Mouse (Mus musculus): ENCODE data around the gene Hap1. TPM values are rescaled to one million over a fixed set of nuclear protein-coding genes. Genes with fewer than 3 reads are reported as not detected.
"Not testable (repeated sequence)": the region's sequence is repeated elsewhere in the genome, so short reads cannot be mapped to it uniquely, and the experiment has no call there.

Hap1 gene
- polyA plus RNA-seq, 1 experiment from 2014 or later: 6.3 TPM

DNA sequence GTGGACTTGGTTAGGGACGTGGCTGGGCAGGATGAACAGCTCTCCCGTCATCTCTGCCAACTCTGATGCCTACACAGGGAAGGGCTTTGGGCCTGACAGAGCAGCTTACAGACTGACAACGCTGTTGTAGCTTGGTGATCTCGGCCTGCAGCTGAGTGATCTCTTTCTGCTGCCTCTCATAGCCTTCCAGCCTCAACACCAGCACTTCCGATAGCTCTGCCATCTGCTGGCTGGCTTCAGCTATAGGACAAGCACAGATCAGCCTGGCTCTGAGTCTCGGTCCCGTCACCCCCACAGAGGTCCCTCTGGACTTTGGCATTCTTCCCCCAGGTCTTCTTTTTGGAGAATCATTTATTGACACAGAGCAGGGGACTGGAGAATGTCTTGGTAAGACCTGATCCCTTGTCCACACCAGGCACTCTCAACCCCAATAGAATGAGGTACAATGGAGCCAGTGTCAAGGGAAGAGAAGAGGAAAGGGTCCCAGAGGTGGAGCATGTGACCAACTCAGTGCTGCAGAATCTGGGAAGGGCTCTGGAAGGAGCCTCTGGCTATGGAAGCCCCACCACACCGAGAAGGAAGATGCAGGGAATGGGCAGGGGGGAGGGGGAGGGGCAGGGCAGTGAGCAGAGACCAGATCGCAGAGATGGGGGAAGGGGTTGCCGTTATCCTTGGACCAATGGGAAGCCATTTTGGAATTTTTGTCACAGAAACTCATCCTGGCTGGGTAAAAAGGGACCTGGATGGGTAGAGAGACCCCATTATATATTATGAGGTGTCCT is 3.7 kb downstream of the Hap1 start:
- Histone ChIP-seq H3K4me1 (ENCODE audit: control insufficient read depth, insufficient read depth, low read length) (0 out of 2 replicates have a peak, but pooled peaks cover 8% of the 10 kb centered on the region), H3K27ac (ENCODE audit: low read depth, low read length) (no peak overlapping the region), H3K36me3 (ENCODE audit: control insufficient read depth, insufficient read depth, low read length) (no peaks in the 10 kb centered on the region), H3K9ac (ENCODE audit: low read depth, low read length) (0 out of 2 replicates have a peak overlapping the region, but pooled peaks have one; percentile 12), H3K27me3 (ENCODE audit: control insufficient read depth, insufficient read depth, low read length) (peaks cover 43% of the 10 kb centered on the region), H3K4me2 (replicated peaks; ENCODE audit: low read depth, low read length) (no peak overlapping the region), H3K9me3 (ENCODE audit: control insufficient read depth, low read length) (no peaks in the 10 kb centered on the region), H3K4me3 (ENCODE audit: low read length) (no peak overlapping the region)
- ATAC-seq (ENCODE audit: low FRiP score, low TSS enrichment): no peak
- 39% methylated on average over 10 of the region's 10 CpGs for WGBS

DNA sequence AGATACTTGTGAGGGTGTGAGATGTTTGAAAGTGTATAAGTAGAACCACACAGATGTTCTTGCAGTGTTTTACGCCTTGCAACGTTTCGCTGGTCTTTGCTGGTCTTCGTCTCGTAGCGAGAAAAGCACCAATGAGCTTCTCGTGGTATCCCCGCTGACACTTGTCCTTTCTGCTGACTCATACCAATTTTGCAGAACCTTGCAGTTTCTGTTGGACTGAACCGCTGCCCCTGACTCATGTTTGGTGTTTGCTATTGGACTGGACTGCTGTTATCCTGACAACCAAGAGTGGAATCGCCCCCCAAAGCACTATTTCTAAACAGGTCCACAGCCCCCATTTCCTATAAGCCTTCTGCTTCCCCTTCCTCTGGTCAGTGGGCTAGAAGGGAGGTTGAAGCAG is 11.7 kb downstream of the Hap1 start:
- Histone ChIP-seq H3K4me2 (replicated peaks; ENCODE audit: low read depth, low read length) (no peak overlapping the region), H3K27me3 (ENCODE audit: control insufficient read depth, insufficient read depth, low read length) (no peaks in the 10 kb centered on the region), H3K4me1 (ENCODE audit: control insufficient read depth, insufficient read depth, low read length) (no peaks in the 10 kb centered on the region), H3K4me3 (ENCODE audit: low read length) (no peak overlapping the region), H3K36me3 (ENCODE audit: control insufficient read depth, insufficient read depth, low read length) (no peaks in the 10 kb centered on the region), H3K27ac (ENCODE audit: low read depth, low read length) (no peak overlapping the region), H3K9ac (ENCODE audit: low read depth, low read length) (no peak overlapping the region), H3K9me3 (ENCODE audit: control insufficient read depth, low read length) (no peaks in the 10 kb centered on the region)
- WGBS: 93% methylated on average over 10 of the region's 10 CpGs
- ATAC-seq (ENCODE audit: low FRiP score, low TSS enrichment): no peak

- Histone ChIP-seq H3K4me3 (ENCODE audit: low read length) (no peak overlapping the region), H3K36me3 (ENCODE audit: control insufficient read depth, insufficient read depth, low read length) (no peaks in the 10 kb centered on the region), H3K27ac (ENCODE audit: low read depth, low read length) (no peak overlapping the region), H3K9ac (ENCODE audit: low read depth, low read length) (no peak overlapping the region), H3K4me1 (ENCODE audit: control insufficient read depth, insufficient read depth, low read length) (no peaks in the 10 kb centered on the region), H3K4me2 (replicated peaks; ENCODE audit: low read depth, low read length) (no peak overlapping the region), H3K9me3 (ENCODE audit: control insufficient read depth, low read length) (no peaks in the 10 kb centered on the region), H3K27me3 (ENCODE audit: control insufficient read depth, insufficient read depth, low read length) (no peaks in the 10 kb centered on the region)
- 53% methylated on average over 3 of the region's 3 CpGs for WGBS
- peak; percentile 52; the same call in 1 of the 2 replicates for ATAC-seq (ENCODE audit: low FRiP score, low TSS enrichment)
Measured at GRCm38 (mm10) chr11:100335731-100336130, 20.2 kb downstream of the Hap1 start.

DNA sequence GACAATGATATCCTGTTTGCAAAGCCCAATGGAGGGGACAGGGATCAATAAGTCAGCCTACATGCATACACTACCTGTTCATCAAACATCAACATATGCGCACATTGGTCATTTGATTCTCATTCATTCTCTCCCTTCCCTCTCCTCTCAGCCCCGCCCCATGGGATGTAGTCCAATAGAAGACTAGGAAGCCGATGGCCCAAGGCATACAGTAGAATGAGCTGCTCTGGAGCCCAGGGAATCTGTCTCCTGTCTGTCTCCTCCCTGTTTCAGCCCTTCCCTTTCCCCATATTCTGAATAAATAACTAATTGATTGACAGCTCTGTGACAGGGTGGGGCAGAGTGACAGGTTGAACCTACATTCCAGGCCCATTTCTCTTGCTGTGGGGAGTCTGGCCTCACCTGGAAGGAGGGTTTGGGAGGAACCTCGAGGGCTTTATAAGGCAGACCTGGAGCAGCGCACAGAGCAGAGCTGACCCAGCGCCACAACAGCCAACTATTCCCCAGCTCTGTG is 21.9 kb downstream of the Hap1 start, which contains the start of gene Gast:
Gene Gast (plus strand): TSS at position 464 of the 514 bp plus-strand sequence.
- no peaks in the 10 kb centered on the region for H3K9me3 ChIP-seq (ENCODE audit: control insufficient read depth, low read length)
- H3K4me3 ChIP-seq (ENCODE audit: low read length): no peak within 1 kb of the TSS
- no peak for ATAC-seq (ENCODE audit: low FRiP score, low TSS enrichment)
- no peak within 1 kb of the TSS for H3K4me2 ChIP-seq (replicated peaks; ENCODE audit: low read depth, low read length)
- WGBS: 83% methylated on average over 6 of the region's 6 CpGs
- H3K27ac ChIP-seq (ENCODE audit: low read depth, low read length): no peak within 1 kb of the TSS
- no peaks in the 10 kb centered on the region for H3K36me3 ChIP-seq (ENCODE audit: control insufficient read depth, insufficient read depth, low read length)
- H3K9ac ChIP-seq (ENCODE audit: low read depth, low read length): no peak within 1 kb of the TSS
- H3K4me1 ChIP-seq (ENCODE audit: control insufficient read depth, insufficient read depth, low read length): no peaks in the 10 kb centered on the region
- H3K27me3 ChIP-seq (ENCODE audit: control insufficient read depth, insufficient read depth, low read length): no peaks in the 10 kb centered on the region

DNA sequence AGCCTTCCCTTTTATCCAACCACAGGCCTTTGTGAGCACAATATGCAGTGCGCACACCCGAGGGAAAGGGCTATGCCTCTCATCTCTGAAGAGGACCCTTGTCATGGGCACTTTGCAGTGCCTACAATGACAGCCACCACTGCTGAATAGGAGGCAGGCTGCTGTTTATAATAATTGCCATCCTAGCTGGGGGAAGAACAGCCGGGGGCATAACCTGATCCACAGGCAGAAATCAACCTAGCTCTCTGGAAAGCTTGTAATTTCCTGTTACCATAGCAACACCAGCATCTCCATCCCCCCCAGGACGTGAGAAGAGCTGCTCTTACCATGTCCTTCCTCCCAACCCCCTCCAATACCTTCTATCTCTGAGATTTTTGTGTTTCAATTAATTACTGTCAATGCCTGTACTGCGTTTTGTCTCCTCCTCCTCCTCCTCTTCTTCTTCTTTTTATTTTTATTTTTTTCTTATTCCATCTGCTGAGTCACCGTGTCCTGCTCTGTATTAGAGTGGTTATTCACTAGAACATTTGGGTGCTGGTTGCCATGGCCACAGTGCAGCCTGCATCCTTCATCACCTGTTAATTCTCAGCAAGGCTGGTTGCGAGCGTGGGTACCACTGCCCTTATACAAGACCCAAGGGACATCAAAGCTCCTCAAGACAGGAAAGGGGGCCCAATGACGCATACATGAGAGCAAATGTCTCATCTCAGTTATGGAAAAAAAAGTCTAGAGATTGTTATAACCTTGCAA is 23.0 kb downstream of the Hap1 start:
- WGBS: 72% methylated on average over 9 of the region's 9 CpGs
- no peaks in the 10 kb centered on the region for H3K4me1 ChIP-seq (ENCODE audit: control insufficient read depth, insufficient read depth, low read length)
- H3K4me3 ChIP-seq (ENCODE audit: low read length): no peak overlapping the region
- H3K9me3 ChIP-seq (ENCODE audit: control insufficient read depth, low read length): no peaks in the 10 kb centered on the region
- 0 out of 2 replicates have a peak, but pooled peaks have one; percentile 37 for ATAC-seq (ENCODE audit: low FRiP score, low TSS enrichment)
- H3K9ac ChIP-seq (ENCODE audit: low read depth, low read length): no peak overlapping the region
- H3K27me3 ChIP-seq (ENCODE audit: control insufficient read depth, insufficient read depth, low read length): no peaks in the 10 kb centered on the region
- H3K4me2 ChIP-seq (replicated peaks; ENCODE audit: low read depth, low read length): no peak overlapping the region
- H3K27ac ChIP-seq (ENCODE audit: low read depth, low read length): no peak overlapping the region
- H3K36me3 ChIP-seq (ENCODE audit: control insufficient read depth, insufficient read depth, low read length): no peaks in the 10 kb centered on the region

DNA sequence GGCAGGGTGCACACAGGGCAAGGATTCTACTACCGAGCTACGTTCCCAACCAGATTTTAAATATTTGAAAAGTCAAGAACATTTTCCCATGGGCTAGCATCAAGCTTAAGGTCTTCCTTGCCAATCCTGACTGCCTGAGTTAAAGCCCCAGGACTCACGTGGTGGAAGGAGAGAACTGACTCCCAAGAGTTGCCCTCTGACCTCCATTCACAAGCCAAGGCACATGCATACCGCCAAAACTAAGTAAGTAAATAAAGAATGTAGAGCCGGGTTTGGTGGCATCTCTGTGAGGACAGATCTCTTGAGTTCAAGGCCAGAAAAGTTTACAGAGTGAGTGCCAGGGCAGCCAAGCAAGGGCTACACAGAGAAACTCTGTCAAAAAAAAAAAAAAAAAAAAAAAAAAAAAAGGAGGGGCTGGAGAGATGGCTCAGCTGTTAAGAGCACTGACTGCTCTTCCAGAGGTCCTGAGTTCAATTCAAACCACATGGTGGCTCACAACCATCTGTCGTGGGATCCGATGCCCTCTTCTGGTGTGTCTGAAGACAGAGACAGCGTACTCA is 25.0 kb downstream of the Hap1 start:
- ATAC-seq (ENCODE audit: low FRiP score, low TSS enrichment); H3K27me3 ChIP-seq (ENCODE audit: control insufficient read depth, insufficient read depth, low read length); H3K4me3 ChIP-seq (ENCODE audit: low read length); H3K4me1 ChIP-seq (ENCODE audit: control insufficient read depth, insufficient read depth, low read length); H3K27ac ChIP-seq (ENCODE audit: low read depth, low read length); H3K4me2 ChIP-seq (replicated peaks; ENCODE audit: low read depth, low read length); H3K9me3 ChIP-seq (ENCODE audit: control insufficient read depth, low read length); H3K9ac ChIP-seq (ENCODE audit: low read depth, low read length); H3K36me3 ChIP-seq (ENCODE audit: control insufficient read depth, insufficient read depth, low read length): not testable (repeated sequence)
- WGBS: 54% methylated on average over 8 of the region's 8 CpGs

GRCm38 (mm10) chr11:100330235-100330634 is 25.7 kb downstream of the Hap1 start:
- Histone ChIP-seq H3K9me3 (ENCODE audit: control insufficient read depth, low read length) (no peaks in the 10 kb centered on the region), H3K9ac (ENCODE audit: low read depth, low read length) (no peak overlapping the region), H3K36me3 (ENCODE audit: control insufficient read depth, insufficient read depth, low read length) (no peaks in the 10 kb centered on the region), H3K4me2 (replicated peaks; ENCODE audit: low read depth, low read length) (no peak overlapping the region; the same call in 1 of the 2 replicates), H3K4me1 (ENCODE audit: control insufficient read depth, insufficient read depth, low read length) (no peaks in the 10 kb centered on the region), H3K27ac (ENCODE audit: low read depth, low read length) (no peak overlapping the region), H3K4me3 (ENCODE audit: low read length) (no peak overlapping the region), H3K27me3 (ENCODE audit: control insufficient read depth, insufficient read depth, low read length) (no peaks in the 10 kb centered on the region)
- 41% methylated on average over 16 of the region's 16 CpGs for WGBS
- ATAC-seq (ENCODE audit: low FRiP score, low TSS enrichment): no peak

GRCm38 (mm10) chr11:100327761-100328160 is 28.2 kb downstream of the Hap1 start:
- H3K4me1 ChIP-seq (ENCODE audit: control insufficient read depth, insufficient read depth, low read length): no peaks in the 10 kb centered on the region
- H3K36me3 ChIP-seq (ENCODE audit: control insufficient read depth, insufficient read depth, low read length): no peaks in the 10 kb centered on the region
- 86% methylated on average over 6 of the region's 6 CpGs for WGBS
- no peak for ATAC-seq (ENCODE audit: low FRiP score, low TSS enrichment)
- H3K27me3 ChIP-seq (ENCODE audit: control insufficient read depth, insufficient read depth, low read length): no peaks in the 10 kb centered on the region
- no peak overlapping the region for H3K27ac ChIP-seq (ENCODE audit: low read depth, low read length)
- no peaks in the 10 kb centered on the region for H3K9me3 ChIP-seq (ENCODE audit: control insufficient read depth, low read length)
- no peak overlapping the region for H3K4me3 ChIP-seq (ENCODE audit: low read length)
- H3K9ac ChIP-seq (ENCODE audit: low read depth, low read length): no peak overlapping the region
- H3K4me2 ChIP-seq (replicated peaks; ENCODE audit: low read depth, low read length): no peak overlapping the region

All from kidney, embryonic 14.5 days (tissue).